Mouse (Mus musculus) embryonic fibroblast, embryonic 13.5 days (primary cell): ENCODE data around the gene Hectd4.

ENCODE experiments used
- CTCF ChIP-seq: IDR thresholded peaks from 2 replicates; pipeline ENCODE4 v1.5.1; 2011; ENCODE audit warnings: mild to moderate bottlenecking, control low read depth, low read length, moderate library complexity, borderline replicate concordance; ENCODE audit not compliant: insufficient read depth
- POLR2A ChIP-seq: IDR thresholded peaks from 2 replicates; pipeline ENCODE4 v1.6.1; 2011; ENCODE audit warnings: low read depth, mild to moderate bottlenecking, control low read depth, low read length, moderate library complexity

DNA sequence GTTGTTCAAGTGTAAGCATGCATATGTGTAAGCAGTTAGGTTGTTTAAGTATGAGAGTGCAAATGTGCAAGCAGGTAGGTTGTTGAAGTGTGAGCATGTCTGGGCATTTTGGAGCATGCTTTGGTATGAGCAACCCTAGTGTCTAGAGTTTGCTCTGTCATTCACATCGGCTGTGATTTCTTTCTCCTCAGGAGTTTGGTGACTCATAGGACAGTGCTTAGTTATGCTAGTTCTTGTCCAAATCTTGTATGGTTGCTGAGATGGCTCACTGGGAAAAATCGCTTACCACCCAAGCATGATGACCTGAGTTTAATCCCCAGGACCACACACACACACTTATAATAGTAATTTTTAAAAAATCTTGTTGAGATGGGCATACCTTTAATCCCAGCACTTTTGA, 67.2 kb downstream of the Hectd4 start:
- no peak for TF ChIP-seq CTCF
- no peak for TF ChIP-seq POLR2A
